Mouse (Mus musculus): Measurements from ENCODE around the gene E2f8. TPM values are rescaled to one million over a fixed set of nuclear protein-coding genes. Genes with fewer than 3 reads are reported as not detected.

The E2f8 gene
- total RNA-seq, 2 experiments from 2014 or later, result 29.3 to 107 TPM

DNA sequence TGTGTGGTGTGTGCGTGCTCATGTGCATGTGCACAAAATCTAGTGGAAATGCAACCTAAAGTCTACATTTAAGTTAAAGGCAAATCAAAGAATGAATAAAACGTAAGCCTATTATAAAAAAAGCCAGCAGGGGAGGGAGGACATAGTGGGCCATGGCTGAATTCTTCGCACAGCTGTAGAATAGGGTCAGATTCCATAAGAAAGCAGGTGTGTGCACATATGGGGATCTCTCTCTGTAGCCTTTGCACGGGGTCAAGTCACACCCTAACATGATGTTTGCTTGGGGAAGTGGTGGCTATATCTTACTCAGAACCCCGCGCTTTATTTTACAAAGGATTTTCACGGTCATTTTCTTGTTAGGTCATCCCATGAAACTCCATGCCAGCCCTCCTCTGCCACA, 11.7 kb upstream of the E2f8 start:
- ATAC-seq (replicated peaks; ENCODE audit: poor library complexity), result no peak

DNA sequence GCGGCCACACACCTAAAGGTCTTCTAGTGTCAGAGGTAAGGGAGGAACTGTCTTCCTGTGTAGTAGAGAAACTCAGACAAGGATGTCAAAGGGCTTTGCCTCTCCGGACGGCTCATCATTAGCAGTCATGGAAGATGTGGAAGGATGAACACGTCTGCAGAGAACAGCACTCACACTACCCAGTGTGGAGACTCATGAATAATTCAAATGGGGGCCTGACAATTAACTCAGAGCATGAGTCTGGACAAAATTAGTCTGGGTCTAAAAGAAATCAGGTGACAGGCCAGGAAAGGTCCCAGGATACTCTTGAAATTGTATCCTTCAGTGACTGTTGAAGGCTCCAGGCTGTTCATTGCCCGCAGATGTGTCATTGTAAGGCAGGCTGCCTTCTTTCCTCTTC, 9.6 kb upstream of the E2f8 start:
- no peak for ATAC-seq (replicated peaks; ENCODE audit: poor library complexity)

DNA sequence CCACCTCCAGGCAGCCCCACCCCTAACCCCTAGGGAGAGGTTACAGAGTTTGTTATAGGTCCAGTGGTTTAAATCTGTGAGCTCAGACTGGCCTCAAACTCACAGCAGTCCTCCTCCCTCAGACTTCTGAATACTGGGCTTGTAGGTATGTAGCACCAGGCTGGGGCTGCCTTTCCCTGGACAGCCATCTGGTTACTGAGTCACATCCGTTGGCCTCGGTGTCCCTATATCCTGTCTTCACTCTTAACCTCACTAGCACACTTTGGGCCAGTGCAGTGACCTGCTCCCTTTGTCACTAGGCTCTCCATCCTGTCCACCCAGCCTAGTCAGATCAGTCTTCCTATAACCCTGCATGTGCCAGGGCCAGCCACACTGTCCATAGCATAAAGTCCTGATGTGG, 7.4 kb upstream of the E2f8 start:
- no peak for ATAC-seq (replicated peaks; ENCODE audit: poor library complexity)

DNA sequence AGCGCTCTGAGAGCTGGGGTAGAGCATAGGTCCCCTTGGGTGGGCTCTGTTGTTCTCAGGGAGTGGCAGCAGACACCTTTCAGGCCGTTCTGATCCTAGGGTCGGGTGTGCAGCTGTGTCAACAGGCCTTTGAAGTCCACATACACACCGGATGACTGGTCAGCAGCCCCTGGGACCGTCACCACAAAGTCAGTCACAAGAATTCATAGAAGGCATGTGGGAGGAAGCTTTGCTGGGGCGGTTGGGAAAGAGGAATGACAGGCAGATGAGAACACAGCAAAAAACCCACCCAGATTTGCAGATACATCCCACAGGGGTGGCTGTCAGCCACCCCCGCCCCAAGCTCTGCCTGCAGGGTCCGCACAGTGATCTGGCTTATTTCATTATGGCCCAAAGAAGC, 6.6 kb upstream of the E2f8 start:
- 0 out of 2 replicates have a peak, but pooled peaks have one; percentile 20 for ATAC-seq (replicated peaks; ENCODE audit: poor library complexity)

DNA sequence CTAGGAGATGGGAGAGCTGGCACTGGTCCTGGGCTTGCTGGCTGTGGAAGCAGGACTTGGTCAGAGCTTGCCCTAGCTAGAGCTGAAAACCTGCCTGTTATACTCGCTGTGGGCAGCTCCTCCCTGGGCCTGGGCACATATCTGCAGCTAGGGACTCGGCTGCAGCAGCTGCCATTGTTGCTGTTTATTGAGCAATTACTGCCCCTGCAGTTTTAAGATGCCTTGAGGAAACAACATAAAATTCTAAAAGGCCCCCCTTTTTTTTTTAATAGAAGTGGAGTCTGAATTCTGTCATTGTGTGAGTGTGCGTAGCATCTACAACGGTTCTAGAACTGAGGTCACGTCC, 2.8 kb upstream of the E2f8 start:
- ATAC-seq (replicated peaks; ENCODE audit: poor library complexity), result no peak

DNA sequence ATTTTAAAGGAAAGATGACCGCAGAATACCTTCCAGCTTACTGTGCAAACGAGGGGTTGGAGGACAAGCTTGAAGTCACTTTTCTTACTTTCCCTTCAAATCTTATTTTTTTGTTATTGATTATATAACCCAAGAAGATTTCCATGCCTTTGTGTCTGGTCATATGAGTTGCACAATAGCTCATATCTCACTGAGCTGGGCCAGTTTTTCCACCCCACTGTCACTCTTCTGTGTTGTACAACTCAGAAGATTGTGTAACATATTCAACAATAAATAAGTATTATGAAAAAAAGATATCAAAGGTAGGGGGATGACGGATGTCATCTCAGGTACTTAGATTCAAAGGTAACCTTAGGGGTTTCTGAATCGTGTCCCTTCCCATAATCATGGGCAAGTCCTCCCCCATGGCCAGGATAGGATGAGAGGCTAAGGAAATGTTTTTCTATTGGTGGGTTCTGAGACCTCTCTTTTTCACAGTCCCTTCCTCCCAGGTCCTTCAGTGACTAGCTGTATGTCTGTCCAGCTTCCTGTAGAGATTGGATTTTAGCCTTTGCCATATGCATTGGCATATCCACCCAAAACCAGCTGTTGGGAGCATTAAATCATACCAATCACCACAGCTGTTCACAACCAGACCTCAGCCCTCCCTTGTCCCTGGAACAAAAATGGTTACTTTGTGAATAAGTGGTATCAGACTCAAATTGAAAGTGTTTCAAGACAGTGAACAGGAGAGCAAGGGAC, 2.3 kb upstream of the E2f8 start:
- ATAC-seq (replicated peaks; ENCODE audit: poor library complexity), result no peak

DNA sequence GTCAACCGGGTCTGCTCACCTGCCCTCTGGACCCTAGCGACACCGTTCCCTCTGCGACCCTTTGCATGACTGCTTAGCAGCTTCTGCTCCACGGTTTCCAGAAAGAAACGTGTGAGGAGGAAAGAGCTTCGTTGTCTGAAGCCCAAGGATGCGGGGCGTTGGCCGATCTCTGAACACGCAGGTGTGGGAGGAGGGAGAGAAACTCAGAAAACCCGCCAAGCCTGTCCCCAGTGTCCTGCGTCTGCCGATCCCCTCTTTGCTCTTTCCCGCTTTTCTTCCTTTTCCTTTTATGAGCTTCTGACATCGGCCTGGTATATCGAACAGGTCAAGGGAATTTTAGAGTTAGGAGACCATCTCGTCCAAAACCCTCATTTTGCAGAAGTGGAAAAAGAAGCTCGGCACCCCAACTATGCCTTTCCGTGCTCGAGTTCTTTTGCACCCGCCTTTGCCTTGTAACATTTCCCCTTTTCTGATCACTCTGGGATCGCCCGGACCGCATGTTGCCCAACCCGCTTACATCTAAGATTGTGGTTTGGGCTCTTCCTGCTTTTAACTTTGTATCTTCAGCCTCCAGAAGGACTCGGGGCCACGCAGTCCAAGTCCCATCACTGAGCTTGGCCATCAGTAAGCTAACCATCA, 694 bp upstream of the E2f8 start:
- ATAC-seq (replicated peaks; ENCODE audit: poor library complexity), result peak; percentile 54

DNA sequence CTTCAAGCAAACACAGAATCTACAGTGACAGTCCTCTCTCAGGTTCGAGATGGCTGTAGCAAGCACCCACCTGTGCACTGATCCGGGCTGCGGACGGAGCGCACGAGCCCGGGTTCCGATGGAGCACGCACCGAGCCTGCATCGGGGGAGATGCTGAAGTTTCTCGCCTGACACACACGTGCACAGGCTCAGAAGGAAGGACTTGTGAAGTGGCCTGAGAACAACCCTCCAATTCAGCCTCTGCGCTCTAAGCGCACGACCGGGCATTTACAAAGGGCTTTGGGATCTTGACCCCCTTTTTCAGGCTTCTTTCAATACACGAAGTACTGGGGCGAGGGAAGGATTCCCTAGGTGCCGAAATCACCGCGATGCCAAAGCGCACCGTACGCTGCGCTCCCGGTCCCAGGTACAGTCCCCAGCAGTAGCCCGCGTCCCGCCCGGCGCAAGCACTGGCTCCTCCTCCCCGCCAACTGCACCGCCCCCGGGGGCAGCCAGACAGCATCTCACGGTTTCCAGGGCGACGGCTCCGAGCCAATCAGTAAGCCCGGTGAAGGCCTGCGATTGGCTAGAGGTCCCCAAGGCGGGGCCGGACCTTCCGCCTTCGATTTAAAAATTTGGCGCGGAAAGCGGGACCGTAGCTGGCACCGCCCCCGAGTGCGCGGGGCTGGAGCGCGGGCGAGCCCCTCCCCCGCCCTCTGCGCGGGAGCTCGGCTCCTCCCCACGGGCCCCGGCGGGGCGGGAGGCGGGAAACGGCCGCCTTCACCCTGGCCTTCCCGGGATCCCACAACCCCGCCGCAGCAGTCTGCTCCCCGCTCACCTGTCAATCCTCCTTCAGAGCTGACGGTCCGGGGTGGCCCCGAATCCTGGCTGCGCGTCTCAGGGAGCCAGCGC, 560 bp downstream of the E2f8 start:
- peak; percentile 76 for ATAC-seq (replicated peaks; ENCODE audit: poor library complexity)

DNA sequence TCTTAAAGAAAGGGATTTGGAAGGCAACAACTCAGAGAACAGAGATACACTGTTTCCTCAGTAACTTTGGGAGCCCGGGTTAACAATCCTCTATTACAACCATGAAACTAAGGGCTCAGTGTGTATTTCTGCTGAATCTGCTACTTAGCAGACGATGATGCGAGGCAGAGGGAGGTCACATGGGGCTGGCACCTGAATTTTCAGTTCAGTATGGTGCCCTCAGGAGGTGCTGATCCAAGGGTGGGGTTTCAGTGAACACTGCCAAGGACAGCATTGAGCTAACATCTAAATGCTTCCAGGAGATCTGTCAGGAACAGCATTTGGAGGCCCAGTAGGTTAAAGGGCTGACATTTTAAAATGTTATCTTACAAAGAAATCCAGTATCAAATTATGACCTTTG, 1.8 kb downstream of the E2f8 start:
- ATAC-seq (replicated peaks; ENCODE audit: poor library complexity), result no peak

DNA sequence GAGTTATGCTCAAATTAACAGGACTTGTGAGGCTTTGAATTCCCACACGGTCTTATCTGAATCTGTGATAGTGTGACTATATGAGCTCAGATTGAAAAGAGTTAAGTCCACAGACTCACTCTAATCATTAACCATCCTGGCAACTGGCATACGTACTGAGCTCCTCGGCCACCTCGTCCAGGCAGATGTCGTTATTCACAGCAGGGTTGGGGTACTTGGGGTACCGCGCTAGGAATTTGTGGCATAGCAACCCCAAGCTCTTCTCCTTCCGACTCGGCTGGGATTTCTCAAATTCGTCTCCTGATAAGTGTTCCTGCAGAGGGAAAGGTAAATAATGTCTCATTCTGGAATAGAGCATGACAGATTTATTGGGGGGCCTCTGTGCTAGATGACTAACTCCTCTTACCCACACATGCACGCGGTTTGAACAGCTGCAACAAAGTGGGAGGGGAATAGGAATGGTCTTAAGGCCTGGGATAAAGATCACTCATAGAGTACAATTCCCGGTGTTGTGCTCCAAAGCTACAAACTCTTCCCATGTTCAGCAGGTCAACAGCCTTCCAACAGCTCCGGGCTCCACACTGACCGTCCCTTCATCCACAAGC, 3.5 kb downstream of the E2f8 start:
- no peak for ATAC-seq (replicated peaks; ENCODE audit: poor library complexity)

DNA sequence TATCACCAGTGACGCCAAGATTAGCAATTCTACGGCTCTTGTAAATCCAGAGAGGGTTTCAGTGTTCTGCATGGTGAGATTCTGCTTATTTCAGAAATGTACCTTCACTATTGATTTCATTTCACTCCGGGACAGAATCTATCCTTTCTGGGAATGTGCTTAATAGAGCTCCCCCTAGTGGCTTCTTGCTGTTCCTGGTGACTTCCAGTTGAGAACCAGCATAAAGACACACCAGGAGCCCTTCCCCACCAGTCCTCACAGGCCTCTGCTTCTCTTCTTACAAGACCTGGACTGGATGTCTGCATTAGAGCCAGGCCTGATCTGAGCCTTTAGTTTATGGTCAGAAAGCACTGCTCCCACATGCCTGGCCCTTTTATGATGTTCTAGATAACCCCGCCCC, 4.9 kb downstream of the E2f8 start:
- ATAC-seq (replicated peaks; ENCODE audit: poor library complexity), result peak; percentile 32

DNA sequence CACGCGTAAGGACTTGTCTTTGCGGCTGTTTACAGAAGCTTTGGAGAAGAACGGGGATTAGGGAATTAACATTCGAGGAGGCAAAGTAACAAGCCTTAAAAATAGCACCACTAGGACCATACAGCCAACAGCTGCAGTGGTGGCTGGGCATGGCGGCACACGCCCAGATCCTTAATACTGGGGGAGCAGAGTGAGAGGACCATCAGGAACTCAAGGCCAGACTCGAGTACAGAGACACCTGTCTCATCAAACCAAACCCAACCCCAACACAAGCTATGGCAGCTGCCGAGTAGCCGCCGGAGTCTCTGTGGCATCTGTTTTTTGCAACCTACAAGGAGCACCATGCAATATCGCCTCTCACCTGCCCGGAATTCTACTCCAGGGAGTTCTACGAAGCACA, 6.3 kb downstream of the E2f8 start:
- no peak for ATAC-seq (replicated peaks; ENCODE audit: poor library complexity)

DNA sequence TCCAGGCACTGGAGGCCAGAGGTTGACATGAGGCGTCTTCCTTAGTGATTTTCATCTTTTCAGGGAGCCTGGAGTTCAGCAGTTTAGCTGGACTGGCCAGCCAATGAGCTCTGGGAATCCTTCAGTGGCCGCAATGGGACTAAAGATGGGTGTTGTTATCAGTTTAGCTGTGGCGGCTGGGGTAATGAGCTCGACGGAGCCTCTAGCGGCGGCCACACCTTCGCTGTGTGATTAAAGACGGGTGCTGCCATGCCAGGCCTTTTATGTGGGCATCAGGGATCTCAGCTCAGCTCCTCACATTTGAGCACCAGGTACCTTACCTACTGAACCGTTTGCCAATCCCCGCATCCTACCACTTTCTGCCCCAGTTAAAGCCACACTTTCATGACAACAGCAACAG, 10.1 kb downstream of the E2f8 start:
- peak; percentile 53 for ATAC-seq (replicated peaks; ENCODE audit: poor library complexity)

DNA sequence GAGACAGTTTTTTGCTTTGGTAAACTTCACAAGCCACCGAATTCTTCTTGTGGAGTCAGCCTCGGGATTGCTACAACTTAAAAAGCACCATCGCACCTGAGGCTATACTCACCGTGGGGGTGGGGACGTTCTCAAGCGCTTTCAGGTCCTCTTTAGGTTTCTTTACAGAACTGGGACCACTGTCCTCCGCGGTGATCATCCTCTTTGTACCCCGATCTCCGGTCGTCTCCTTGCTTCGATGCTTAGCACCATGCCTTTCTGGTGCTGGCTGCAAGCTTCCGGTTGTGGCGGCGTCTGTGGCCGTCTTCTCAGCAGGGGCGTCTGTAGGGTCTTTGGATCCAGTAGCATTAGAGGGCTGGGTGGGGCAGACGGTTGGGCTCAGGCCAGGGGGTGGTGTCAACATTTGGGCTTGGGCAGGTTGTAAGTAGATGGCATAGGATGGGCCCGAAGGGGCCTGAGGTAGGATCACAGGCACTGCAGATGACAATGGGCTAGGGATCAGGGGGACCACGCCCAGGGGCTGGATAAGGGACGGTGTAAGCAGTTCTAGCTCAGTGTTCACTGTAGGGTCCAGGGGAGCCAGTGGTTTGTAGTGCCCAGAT, 10.7 kb downstream of the E2f8 start:
- ATAC-seq (replicated peaks; ENCODE audit: poor library complexity), result peak; percentile 13; the same call in 1 of the 2 replicates

DNA sequence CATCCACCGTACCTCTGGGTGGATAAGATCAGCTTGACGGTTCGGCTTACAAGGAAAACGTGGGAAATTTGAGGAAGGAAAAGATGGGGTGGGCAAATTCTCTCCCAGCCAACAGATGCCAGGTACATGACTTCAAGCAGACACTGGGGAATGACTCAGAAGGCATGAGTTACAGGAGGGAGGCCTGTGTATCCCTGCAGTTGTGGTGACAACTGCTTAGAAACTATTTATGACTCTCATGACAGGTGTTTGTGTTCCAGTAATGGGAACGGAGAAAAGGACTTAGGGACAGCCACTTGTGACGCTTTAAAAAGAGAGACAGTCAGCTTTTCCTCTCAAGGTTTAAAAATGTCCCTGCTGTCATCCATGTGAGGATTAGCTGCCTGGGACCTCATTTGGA, 11.3 kb downstream of the E2f8 start:
- no peak for ATAC-seq (replicated peaks; ENCODE audit: poor library complexity)

DNA sequence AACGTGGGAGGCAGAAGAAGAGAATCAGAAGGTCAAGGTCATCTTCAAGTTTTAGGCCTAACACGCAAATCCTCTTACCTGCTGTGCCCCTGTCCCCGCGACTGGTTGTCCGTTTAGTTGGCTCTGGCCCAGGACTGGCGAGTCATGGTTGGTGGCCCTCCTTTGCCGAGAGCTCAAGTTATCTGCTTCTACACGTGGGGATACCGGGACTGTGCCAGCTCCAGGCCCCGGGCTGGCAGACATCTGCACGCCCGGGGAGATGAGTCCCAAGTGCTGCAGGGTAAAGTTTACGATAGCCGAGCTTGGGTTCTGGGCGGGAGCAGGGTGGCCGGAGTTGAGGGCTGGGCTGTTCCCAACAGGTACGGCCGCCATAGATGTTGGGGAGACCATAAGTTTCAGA, 13.8 kb downstream of the E2f8 start:
- ATAC-seq (replicated peaks; ENCODE audit: poor library complexity), result peak; percentile 44

DNA sequence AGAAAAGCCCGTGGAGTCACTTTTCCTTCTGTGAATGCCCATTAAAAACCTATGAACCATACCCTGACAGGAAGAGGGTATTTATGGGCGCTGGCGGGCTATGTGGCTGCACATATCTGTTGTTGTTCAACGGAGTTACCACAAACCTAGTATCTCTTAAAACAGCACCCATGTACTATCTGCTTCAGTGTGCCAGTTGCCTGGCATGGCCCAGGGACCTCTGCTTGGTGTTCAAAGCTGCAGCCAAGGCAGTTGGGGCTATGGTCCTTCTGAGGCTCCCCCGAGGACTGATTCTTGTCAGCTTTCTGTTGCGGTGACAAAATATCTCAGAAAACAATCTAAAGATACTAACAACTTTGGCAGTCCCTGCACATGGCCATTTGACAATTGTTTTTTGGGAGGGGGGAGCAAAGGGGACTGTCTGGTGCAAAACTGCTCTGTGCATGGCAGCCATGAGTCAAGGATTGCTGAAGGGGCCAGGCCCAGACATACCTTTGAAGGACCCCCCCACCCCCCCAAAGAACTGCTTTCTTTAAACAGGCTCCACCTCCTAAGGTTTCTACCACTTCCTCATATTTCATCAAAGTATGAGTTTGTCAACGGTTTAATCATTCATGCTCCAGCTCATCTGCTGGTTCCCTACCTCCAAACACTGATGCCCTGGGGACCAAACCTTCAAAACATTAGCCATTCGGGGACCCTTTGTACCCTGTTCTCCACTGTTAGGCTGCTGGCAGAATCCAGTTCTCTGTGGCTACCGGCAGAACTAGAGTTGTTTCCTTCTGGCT, 16.5 kb downstream of the E2f8 start:
- peak; percentile 73 for ATAC-seq (replicated peaks; ENCODE audit: poor library complexity)

DNA sequence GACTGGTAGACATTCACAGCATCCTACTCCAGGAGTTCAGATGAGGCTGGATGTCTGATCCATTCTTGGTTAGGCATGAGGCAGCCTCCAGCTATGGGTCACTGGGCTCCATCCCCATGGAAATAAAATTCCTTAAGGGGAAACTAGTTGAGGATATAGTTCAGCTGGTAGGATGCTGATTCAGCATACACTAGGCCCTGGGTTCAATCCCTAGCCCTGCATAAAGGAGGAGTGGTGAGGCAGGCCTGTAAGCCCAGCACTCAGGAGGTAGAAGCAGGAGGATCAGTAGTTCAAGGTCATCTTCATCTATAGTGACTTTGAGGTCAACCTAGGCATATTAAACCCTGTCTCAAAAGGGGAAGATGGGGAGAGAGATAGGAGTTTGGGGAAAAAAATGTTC, 17.2 kb downstream of the E2f8 start:
- ATAC-seq (replicated peaks; ENCODE audit: poor library complexity), result no peak

DNA sequence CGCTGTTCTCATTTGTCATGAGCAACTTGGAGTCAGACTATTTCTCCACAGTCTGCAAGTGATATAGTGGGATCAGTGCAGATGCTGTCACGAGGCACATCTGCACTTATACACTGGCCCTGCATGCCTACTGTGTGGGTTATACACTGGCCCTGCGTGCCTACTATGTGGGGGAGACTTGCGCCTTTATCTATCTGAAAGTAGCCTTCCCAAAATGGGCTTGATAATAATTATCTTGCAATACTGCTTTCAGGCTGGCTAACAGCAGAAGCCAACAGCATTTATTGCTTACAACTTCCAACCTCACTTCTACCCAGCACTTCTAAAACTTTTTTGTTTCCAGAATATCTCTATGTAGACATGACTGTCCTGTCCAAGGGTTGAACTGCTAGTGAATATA, 19.6 kb downstream of the E2f8 start:
- ATAC-seq (replicated peaks; ENCODE audit: poor library complexity), result 0 out of 2 replicates have a peak, but pooled peaks have one; percentile 10

DNA sequence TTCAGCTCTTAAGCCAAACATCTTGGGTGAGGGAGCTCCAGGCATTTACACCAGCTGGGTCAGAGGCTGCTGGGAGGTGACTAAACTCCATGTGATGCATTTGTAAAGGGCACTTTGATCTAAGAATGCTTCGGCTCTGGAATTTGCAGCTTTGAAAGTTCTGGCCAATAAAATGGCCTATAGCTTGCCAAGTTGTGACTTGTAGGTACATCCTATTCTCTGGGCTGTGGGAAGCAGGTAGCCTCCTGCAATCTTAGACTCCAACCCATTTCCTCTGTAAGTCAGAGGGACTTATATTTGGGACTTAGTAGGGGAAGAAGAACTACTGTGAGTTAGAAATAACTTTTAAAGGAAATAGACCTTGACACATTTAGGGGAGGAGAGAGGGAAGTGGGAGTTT, 20.4 kb downstream of the E2f8 start:
- no peak for ATAC-seq (replicated peaks; ENCODE audit: poor library complexity)
